Mouse (Mus musculus) C2C12 (cell line): ENCODE data around the gene Glcci1. TPM values are rescaled to one million over a fixed set of nuclear protein-coding genes. Genes with fewer than 3 reads are reported as not detected.

Experiments used
- H3K27me3 ChIP-seq: one replicate; pipeline ENCODE4 v1.6.1; 2011; ENCODE audit not compliant: control insufficient read depth, insufficient read depth, insufficient read length
- H3K36me3 ChIP-seq: one replicate; pipeline ENCODE4 v1.6.1; 2011; ENCODE audit not compliant: control insufficient read depth, insufficient read depth
- H3K4me3 ChIP-seq: one replicate; pipeline ENCODE4 v1.5.1; 2011; ENCODE audit warnings: mild to moderate bottlenecking, control low read depth; ENCODE audit not compliant: poor library complexity, insufficient read depth, severe bottlenecking
- H3K79me2 ChIP-seq: one replicate; pipeline ENCODE4 v1.6.1; 2011; ENCODE audit not compliant: control insufficient read depth, insufficient read depth
- H3K79me3 ChIP-seq: one replicate; pipeline ENCODE4 v1.6.1; 2011; ENCODE audit warnings: low read depth, control low read depth
- H3ac ChIP-seq: one replicate; pipeline ENCODE3; 2011; ENCODE audit warnings: low read depth; ENCODE audit not compliant: control insufficient read depth, insufficient read length
- CEBPB ChIP-seq: IDR thresholded peaks from one replicate; pipeline ENCODE4 v1.6.1; 2011; ENCODE audit warnings: low read depth, mild to moderate bottlenecking, control low read depth, moderate library complexity
- CTCF ChIP-seq: IDR thresholded peaks from one replicate; pipeline ENCODE4 v1.5.1; 2011; ENCODE audit not compliant: control insufficient read depth, insufficient read depth, insufficient read length
- FOSL1 ChIP-seq: IDR thresholded peaks from one replicate; pipeline ENCODE4 v1.8.0; 2011; ENCODE audit warnings: mild to moderate bottlenecking, low read length; ENCODE audit not compliant: poor library complexity, insufficient read depth, severe bottlenecking
- MAX ChIP-seq: IDR thresholded peaks from one replicate; pipeline ENCODE4 v1.6.1; 2011; ENCODE audit warnings: mild to moderate bottlenecking, control low read depth
- MYOD1 ChIP-seq: IDR thresholded peaks from one replicate; pipeline ENCODE4 v1.6.1; 2011; ENCODE audit warnings: low read depth; ENCODE audit not compliant: control insufficient read depth, insufficient read length
- MYOG ChIP-seq: IDR thresholded peaks from one replicate; pipeline ENCODE4 v1.6.1; 2011; ENCODE audit not compliant: control insufficient read depth, insufficient read length; ENCODE audit errors: extremely low read depth
- USF1 ChIP-seq: IDR thresholded peaks from one replicate; pipeline ENCODE4 v1.6.1; 2011; ENCODE audit warnings: low read depth, mild to moderate bottlenecking, control low read depth, moderate library complexity
- polyA plus RNA-seq: library from polyadenylated mRNA; unstranded; fragments of >200 nt; fragmentation: generic; extraction: Trizol; gene quantifications from one replicate; pipeline ENCODE4 v1.2.1, GENCODE M21; 2012; ENCODE audit warnings: missing spikeins

Gene Glcci1
- polyA plus RNA-seq, 1 experiment, result 0.54 TPM

GRCm38 (mm10) chr6:8583892-8584291, 74.5 kb downstream of the Glcci1 start:
- no peaks in the 10 kb centered on the region for H3K36me3 ChIP-seq

GRCm38 (mm10) chr6:8591665-8592064, 82.3 kb downstream of the Glcci1 start:
- no peak for TF ChIP-seq USF1
- no peaks in the 10 kb centered on the region for H3K36me3 ChIP-seq
- H3K79me3 ChIP-seq, result no peaks in the 10 kb centered on the region
- no peak overlapping the region for H3ac ChIP-seq
- no peaks in the 10 kb centered on the region for H3K27me3 ChIP-seq
- H3K4me3 ChIP-seq, result no peak overlapping the region
- no peaks in the 10 kb centered on the region for H3K79me2 ChIP-seq

More at GRCm38 (mm10) chr6:8583892-8584291, 74.5 kb downstream of the Glcci1 start:
- TF ChIP-seq CEBPB (no peak), MYOG (no peak), MYOD1 (peak; percentile 64)
- H3K4me3 ChIP-seq, result no peak overlapping the region
- H3K79me2 ChIP-seq, result no peaks in the 10 kb centered on the region
- no peaks in the 10 kb centered on the region for H3K27me3 ChIP-seq
- no peak overlapping the region for H3ac ChIP-seq
- no peaks in the 10 kb centered on the region for H3K79me3 ChIP-seq

GRCm38 (mm10) chr6:8617369-8617768, 108.0 kb downstream of the Glcci1 start:
- H3K36me3 ChIP-seq, result no peaks in the 10 kb centered on the region
- H3K79me2 ChIP-seq, result no peaks in the 10 kb centered on the region
- no peaks in the 10 kb centered on the region for H3K79me3 ChIP-seq
- TF ChIP-seq CEBPB (no peak), CTCF (no peak), MYOD1 (no peak), MYOG (no peak), FOSL1 (no peak), MAX (no peak), USF1 (no peak)
- H3K27me3 ChIP-seq, result no peaks in the 10 kb centered on the region
- no peak overlapping the region for H3ac ChIP-seq
- no peak overlapping the region for H3K4me3 ChIP-seq

GRCm38 (mm10) chr6:8619582-8620350, 110.4 kb downstream of the Glcci1 start:
- H3K79me3 ChIP-seq, result no peaks in the 10 kb centered on the region
- TF ChIP-seq CEBPB (no peak), CTCF (no peak)

GRCm38 (mm10) chr6:8623045-8623444, 113.6 kb downstream of the Glcci1 start:
- H3K79me2 ChIP-seq, result no peaks in the 10 kb centered on the region
- H3K79me3 ChIP-seq, result no peaks in the 10 kb centered on the region
- no peak for TF ChIP-seq CEBPB
- no peak for TF ChIP-seq MAX
- TF ChIP-seq FOSL1, result peak; percentile 37
- TF ChIP-seq CTCF, result no peak
- no peak for TF ChIP-seq MYOG
- TF ChIP-seq USF1, result no peak
- TF ChIP-seq MYOD1, result peak; percentile 97

More at GRCm38 (mm10) chr6:8619582-8620350, 110.4 kb downstream of the Glcci1 start:
- no peak overlapping the region for H3K4me3 ChIP-seq
- no peaks in the 10 kb centered on the region for H3K79me2 ChIP-seq
- H3K36me3 ChIP-seq, result no peaks in the 10 kb centered on the region
- H3ac ChIP-seq, result no peak overlapping the region
- H3K27me3 ChIP-seq, result no peaks in the 10 kb centered on the region

GRCm38 (mm10) chr6:8628226-8628625, 118.8 kb downstream of the Glcci1 start:
- Histone ChIP-seq H3K79me3 (no peaks in the 10 kb centered on the region), H3K79me2 (no peaks in the 10 kb centered on the region), H3K36me3 (no peaks in the 10 kb centered on the region), H3K4me3 (no peak overlapping the region), H3ac (no peak overlapping the region), H3K27me3 (no peaks in the 10 kb centered on the region)
- TF ChIP-seq MYOD1 (no peak), USF1 (no peak), CEBPB (no peak), CTCF (no peak), MAX (no peak), MYOG (no peak), FOSL1 (no peak)

More at GRCm38 (mm10) chr6:8623045-8623444, 113.6 kb downstream of the Glcci1 start:
- H3ac ChIP-seq, result no peak overlapping the region
- no peak overlapping the region for H3K4me3 ChIP-seq
- H3K36me3 ChIP-seq, result no peaks in the 10 kb centered on the region
- no peaks in the 10 kb centered on the region for H3K27me3 ChIP-seq
